Mouse (Mus musculus): ENCODE data around the gene Speg. TPM values are rescaled to one million over a fixed set of nuclear protein-coding genes. Genes with fewer than 3 reads are reported as not detected.

Gene Speg
- polyA plus RNA-seq (2015; fragmentation: Nextera tagmentation; extraction: Ambion mirVana), result 20.7 and 21.3 TPM in 2 replicates

DNA sequence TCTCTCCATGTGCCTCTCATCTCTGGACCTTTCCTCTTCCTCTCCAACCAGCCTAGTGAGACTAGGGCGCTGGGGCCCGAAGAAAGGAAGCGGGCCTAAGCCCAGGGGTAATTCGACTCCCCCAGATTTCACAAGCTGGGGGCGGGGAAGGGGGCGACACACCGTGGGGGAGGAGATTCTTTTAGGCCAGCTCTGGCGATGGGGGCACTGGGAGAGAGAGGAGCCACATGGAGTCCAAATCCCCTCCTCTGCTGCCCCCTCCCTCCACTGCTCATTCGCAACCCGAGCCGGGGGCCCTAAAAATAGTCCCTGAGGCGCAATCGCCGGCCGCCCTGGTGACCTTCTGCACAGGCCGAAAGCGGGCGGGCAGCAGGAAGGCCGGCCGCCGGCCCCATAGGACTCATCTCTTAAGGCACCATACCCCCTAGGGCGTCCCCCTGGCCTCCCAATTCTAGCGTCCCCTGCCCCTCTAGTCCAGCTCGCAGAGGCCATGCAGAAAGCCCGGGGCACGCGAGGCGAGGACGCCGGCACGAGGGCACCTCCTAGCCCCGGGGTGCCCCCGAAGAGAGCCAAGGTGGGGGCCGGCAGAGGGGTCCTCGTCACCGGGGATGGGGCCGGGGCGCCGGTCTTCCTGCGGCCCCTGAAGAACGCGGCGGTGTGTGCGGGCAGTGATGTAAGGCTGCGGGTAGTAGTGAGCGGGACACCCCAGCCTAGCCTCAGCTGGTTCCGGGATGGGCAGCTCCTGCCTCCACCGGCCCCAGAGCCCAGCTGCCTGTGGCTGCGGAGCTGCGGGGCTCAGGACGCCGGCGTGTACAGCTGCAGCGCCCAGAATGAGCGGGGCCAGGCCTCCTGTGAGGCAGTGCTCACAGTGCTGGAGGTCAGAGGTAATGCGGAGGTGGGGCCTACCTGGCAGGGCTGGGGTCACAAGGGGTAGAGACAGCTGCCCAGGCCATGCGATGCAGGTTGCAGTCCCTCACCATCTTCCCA, at the start of gene Speg:
TSS of gene Speg (plus strand) at position 348 of the 987 bp plus-strand sequence.
- Histone ChIP-seq H3K4me1 (peaks cover 22% of the 10 kb centered on the region), H3K9me3 (no peaks in the 10 kb centered on the region), H3K36me3 (no peaks in the 10 kb centered on the region), H3K27ac (no peak within 1 kb of the TSS), H3K9ac (peak within 1 kb of the TSS; percentile 67), H3K27me3 (peaks cover 29% of the 10 kb centered on the region; the same call in 1 of the 2 replicates), H3K4me3 (peak within 1 kb of the TSS; percentile 40), H3K4me2 (replicated peaks) (peak within 1 kb of the TSS; percentile 78)
- 5% methylated on average over 57 of the region's 57 CpGs for WGBS
- ATAC-seq (ENCODE audit: low FRiP score, low read depth), result peak; percentile 50

DNA sequence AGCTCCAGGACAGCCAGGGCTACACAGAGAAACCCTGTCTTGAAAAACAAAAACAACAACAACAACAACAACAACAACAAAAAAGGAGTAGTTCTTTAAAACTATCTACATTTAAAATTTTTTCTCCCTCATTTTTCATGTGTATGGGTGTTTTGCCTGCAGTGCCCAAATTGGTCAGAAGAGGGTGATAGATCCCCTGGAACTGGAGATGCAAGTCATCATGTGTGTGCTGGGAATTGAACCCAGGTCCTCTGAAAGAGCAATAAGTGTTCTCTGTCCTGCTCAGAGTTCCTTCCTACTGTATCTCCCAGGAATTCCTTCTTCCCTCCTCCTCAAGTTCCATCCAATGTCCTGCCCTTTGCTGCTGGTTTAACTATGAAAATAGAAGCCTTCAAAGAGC, 47.6 kb upstream of the Speg start:
- H3K4me2 ChIP-seq (replicated peaks), result no peak overlapping the region
- H3K27ac ChIP-seq, result no peak overlapping the region
- H3K27me3 ChIP-seq, result no peaks in the 10 kb centered on the region
- H3K4me3 ChIP-seq, result no peak overlapping the region
- no peaks in the 10 kb centered on the region for H3K36me3 ChIP-seq
- ATAC-seq (ENCODE audit: low FRiP score, low read depth), result no peak
- H3K4me1 ChIP-seq, result no peaks in the 10 kb centered on the region
- 0 out of 2 replicates have a peak, but pooled peaks cover 6% of the 10 kb centered on the region for H3K9me3 ChIP-seq
- H3K9ac ChIP-seq, result no peak overlapping the region

DNA sequence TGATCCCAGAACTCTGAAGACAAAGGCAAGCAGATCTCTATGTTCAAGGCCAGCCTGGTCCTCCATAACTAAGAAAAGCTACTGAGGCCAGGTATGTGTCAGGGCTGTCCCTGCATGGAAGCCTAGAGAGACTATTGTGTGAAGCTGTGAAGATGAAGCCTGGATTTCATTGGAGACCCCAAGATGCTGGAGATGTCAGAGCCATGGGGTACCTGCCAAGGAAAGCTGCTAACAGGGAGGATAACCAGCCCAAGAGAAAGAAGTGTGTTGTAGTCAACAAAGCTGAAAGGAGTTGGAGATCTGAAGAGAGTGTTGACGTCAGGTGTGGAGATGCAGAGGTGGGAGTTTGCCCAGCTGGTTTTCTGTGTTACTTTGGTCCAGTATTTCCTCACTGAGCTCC, 43.8 kb upstream of the Speg start:
- Histone ChIP-seq H3K4me3 (no peak overlapping the region), H3K9ac (no peak overlapping the region), H3K9me3 (0 out of 2 replicates have a peak, but pooled peaks cover 6% of the 10 kb centered on the region), H3K27ac (no peak overlapping the region), H3K4me2 (replicated peaks) (no peak overlapping the region), H3K36me3 (no peaks in the 10 kb centered on the region), H3K4me1 (no peaks in the 10 kb centered on the region), H3K27me3 (no peaks in the 10 kb centered on the region)
- 81% methylated on average over 1 of the region's 1 CpGs for WGBS
- no peak for ATAC-seq (ENCODE audit: low FRiP score, low read depth)

DNA sequence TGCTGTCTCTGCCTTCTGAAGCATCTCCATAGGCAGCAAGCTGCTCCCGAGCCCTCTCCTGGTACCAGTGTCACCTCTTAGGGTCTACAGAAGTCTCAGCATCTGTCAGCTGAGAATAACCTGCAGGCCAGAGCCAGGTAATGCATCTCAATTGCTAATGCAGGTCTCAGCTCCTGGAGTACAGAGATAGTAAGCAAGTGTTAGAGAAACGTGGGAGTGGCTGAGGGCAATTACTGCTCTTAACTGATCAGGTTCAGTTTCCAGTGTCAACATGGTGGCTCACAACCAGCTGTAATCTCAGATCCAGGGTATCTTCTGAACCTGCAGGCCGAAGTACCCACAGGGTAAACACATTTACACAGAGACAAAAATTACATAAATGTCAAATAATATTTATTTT, 38.6 kb upstream of the Speg start:
- 44% methylated on average over 3 of the region's 3 CpGs for WGBS

DNA sequence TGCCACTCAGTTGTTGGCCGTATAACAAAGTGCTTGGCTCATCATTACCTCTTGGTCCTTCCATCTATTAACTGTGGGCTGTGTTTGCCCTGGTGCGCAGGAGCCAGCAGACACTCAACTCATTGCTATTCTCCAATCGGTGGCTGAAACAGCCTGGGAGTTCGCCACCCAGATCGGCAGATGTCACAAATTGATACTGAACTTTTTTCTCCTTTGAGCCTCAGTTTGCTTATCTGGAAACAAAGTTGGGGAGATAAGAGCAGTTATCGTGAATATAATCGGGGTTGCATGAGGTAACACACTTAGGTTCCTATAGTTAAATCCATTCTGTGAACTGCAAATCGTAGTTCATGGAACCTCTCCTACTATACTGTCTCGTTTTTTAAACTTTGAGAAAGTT, 38.0 kb upstream of the Speg start:
- 55% methylated on average over 9 of the region's 9 CpGs for WGBS

More for the DNA sequence above, 38.6 kb upstream of the Speg start:
- Histone ChIP-seq H3K4me2 (replicated peaks) (no peak overlapping the region), H3K9ac (no peak overlapping the region), H3K27me3 (no peaks in the 10 kb centered on the region), H3K4me1 (peaks cover 32% of the 10 kb centered on the region), H3K9me3 (no peaks in the 10 kb centered on the region), H3K4me3 (no peak overlapping the region), H3K36me3 (no peaks in the 10 kb centered on the region), H3K27ac (no peak overlapping the region)
- no peak for ATAC-seq (ENCODE audit: low FRiP score, low read depth)

DNA sequence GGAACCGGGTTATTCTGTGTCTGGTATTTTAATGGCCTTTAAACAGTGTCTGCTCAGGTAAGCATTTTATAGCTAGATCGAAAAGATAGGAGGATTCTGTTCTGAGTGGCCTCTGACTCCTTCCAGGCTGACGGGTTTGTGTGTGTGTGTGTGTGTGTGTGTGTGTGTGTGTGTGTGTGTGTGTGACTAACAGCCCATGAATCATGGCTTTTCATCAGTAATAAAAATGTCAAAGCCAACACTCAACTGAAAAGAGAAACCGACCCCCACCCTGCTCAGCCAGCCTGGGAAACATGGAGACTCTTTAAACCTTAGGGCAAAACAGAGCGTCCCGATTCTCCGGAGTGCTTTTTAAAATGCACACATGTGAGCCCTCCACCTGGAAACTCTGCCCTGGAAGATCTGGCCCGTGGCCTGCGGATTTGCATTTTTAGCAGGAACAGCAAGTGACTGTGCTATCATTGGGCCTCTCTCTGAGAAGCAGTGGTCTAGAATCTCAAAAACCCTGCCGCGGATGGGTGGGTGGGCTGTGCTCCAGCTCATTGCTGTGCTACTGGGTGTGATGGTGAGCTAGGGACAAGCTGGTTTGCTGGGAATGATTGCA, 36.9 kb upstream of the Speg start:
- no peaks in the 10 kb centered on the region for H3K36me3 ChIP-seq
- H3K9ac ChIP-seq, result peak overlapping the region; percentile 31; the same call in 1 of the 2 replicates
- peaks cover 32% of the 10 kb centered on the region for H3K4me1 ChIP-seq
- no peak overlapping the region for H3K4me3 ChIP-seq
- peak overlapping the region; percentile 42 for H3K4me2 ChIP-seq (replicated peaks)
- no peaks in the 10 kb centered on the region for H3K9me3 ChIP-seq
- no peaks in the 10 kb centered on the region for H3K27me3 ChIP-seq
- H3K27ac ChIP-seq, result peak overlapping the region; percentile 81
- ATAC-seq (ENCODE audit: low FRiP score, low read depth), result peak; percentile 41; the same call in 1 of the 2 replicates
- WGBS, result 3% methylated on average over 11 of the region's 11 CpGs

More for the DNA sequence above, 38.0 kb upstream of the Speg start:
- no peak for ATAC-seq (ENCODE audit: low FRiP score, low read depth)
- H3K27me3 ChIP-seq, result no peaks in the 10 kb centered on the region
- H3K9me3 ChIP-seq, result no peaks in the 10 kb centered on the region
- H3K9ac ChIP-seq, result no peak overlapping the region
- no peak overlapping the region for H3K4me2 ChIP-seq (replicated peaks)
- peaks cover 32% of the 10 kb centered on the region for H3K4me1 ChIP-seq
- no peak overlapping the region for H3K4me3 ChIP-seq
- H3K27ac ChIP-seq, result no peak overlapping the region; the same call in 1 of the 2 replicates
- no peaks in the 10 kb centered on the region for H3K36me3 ChIP-seq

DNA sequence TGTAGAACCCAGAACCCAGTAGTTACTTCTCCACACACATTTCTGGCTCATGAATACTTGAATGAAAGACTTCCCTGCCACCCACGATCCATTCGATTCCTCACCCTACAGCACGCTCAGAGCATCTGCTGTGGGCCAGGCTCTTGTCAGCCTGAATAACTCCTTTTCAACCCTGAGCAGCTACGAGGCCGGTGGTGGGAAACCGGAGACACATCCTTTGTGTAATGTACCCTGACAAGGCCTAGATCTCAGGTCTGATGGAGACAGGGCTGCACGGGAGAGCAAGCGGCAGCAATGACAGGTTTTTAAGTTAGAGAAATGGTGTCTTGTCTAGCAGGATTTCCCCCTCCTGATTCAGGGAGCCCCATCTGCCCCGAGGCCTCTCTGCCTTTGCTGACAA, 35.8 kb upstream of the Speg start:
- Histone ChIP-seq H3K4me2 (replicated peaks) (peak overlapping the region; percentile 19), H3K9ac (peak overlapping the region; percentile 36; the same call in 1 of the 2 replicates), H3K9me3 (no peaks in the 10 kb centered on the region), H3K27me3 (0 out of 2 replicates have a peak, but pooled peaks cover under 1% of the 10 kb centered on the region), H3K27ac (peak overlapping the region; percentile 79), H3K4me1 (peaks cover 41% of the 10 kb centered on the region), H3K4me3 (no peak overlapping the region), H3K36me3 (no peaks in the 10 kb centered on the region)
- WGBS, result 32% methylated on average over 9 of the region's 9 CpGs
- no peak for ATAC-seq (ENCODE audit: low FRiP score, low read depth)

DNA sequence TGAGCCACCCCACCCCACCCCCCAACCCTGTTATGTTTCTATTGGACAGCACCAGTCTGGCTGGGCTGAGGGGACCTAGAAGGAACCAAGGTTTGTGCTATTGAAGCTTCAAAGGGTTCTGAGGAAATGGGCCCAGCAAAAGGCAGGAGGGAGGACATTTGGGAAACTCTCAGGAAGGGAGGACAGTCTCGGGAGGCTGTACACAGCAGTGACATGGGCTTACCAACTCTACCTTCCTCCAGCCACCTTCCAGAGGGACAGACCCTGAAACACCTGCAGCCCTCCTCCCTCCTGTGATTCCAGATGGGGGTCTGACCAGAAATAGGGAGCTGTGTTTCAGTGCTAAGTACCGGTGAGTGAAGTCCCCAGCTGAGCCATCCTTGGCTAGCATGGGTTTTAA, 34.6 kb upstream of the Speg start:
- WGBS, result 77% methylated on average over 2 of the region's 2 CpGs
- no peak for ATAC-seq (ENCODE audit: low FRiP score, low read depth)
- H3K4me1 ChIP-seq, result peaks cover 53% of the 10 kb centered on the region
- no peak overlapping the region for H3K9ac ChIP-seq
- no peak overlapping the region for H3K27ac ChIP-seq
- H3K4me3 ChIP-seq, result no peak overlapping the region
- no peaks in the 10 kb centered on the region for H3K36me3 ChIP-seq
- H3K9me3 ChIP-seq, result no peaks in the 10 kb centered on the region
- H3K27me3 ChIP-seq, result peaks cover 10% of the 10 kb centered on the region; the same call in 1 of the 2 replicates
- no peak overlapping the region for H3K4me2 ChIP-seq (replicated peaks)

DNA sequence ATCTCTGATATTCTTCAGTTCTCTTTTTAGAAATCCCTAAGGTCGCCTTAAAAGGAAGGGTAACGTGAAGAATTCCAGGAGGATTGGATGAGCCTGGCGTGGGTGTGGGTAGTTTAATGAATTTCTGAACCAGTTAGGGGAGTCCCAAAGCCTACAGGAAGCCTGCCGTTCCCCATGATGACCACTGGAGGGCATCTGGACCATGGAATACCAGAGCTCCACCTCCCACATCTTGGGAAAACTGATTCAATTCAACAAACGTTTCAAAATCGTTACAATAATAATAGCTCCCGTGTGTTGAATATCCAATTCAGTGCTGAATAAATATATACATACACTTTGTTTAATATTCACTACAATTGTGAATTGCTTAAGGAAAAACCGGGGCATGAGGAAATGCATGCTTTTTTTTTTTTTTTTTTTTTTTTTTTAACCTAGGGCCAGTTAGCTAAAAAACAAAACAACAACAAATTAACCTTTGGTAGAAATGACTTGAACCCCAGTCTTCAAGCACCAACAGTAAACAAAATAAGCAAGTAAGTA, 32.2 kb upstream of the Speg start:
- under 1% methylated on average over 8 of the region's 8 CpGs for WGBS
- Histone ChIP-seq H3K4me2 (replicated peaks) (no peak overlapping the region), H3K36me3 (no peaks in the 10 kb centered on the region), H3K4me1 (peaks cover 47% of the 10 kb centered on the region), H3K9ac (no peak overlapping the region), H3K4me3 (no peak overlapping the region), H3K27me3 (peaks cover 10% of the 10 kb centered on the region; the same call in 1 of the 2 replicates), H3K27ac (no peak overlapping the region), H3K9me3 (no peaks in the 10 kb centered on the region)
- ATAC-seq (ENCODE audit: low FRiP score, low read depth), result no peak

DNA sequence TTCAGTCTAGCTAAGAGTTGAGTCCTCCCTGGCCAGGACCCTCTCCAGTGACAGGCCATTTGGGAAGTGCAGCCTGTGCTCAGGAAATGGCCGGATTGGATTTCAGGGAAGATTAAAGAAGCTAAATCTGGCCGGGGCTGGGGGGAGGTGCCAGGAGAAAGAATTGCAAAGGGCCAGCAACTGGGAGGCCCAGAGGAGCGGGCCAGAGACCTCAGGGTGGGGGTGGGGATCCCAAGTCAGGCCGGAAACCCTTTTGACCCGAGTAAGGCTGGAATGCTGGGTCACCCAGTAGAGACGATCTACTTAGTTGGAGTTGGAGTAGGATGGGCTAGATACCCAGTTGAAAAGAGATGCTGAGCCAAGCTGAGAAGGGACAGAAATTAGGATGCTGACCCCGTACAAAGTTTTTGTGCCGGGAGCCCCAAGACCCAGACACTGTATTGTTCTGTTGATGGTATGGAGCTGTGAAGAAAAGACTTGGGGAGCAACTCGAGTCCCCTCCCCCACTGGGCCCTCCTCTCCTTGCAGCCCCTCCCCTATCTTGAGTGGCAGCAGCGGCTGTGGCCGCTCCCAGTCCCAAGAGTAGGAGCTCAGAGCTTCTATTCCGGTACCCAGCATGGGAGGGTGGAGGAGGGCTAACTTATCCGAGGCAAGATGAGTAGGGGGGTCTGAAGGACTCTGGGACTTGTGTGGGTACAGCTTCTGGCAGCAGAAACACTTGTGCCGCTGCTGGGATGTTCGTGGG, 30.6 kb upstream of the Speg start:
- Histone ChIP-seq H3K4me2 (replicated peaks) (peak overlapping the region; percentile 27; the same call in 1 of the 2 replicates), H3K4me1 (peaks cover 39% of the 10 kb centered on the region), H3K9me3 (no peaks in the 10 kb centered on the region), H3K27ac (peak overlapping the region; percentile 22; the same call in 1 of the 2 replicates), H3K36me3 (no peaks in the 10 kb centered on the region), H3K4me3 (no peak overlapping the region), H3K9ac (no peak overlapping the region), H3K27me3 (peaks cover 10% of the 10 kb centered on the region; the same call in 1 of the 2 replicates)
- 9% methylated on average over 15 of the region's 15 CpGs for WGBS
- peak; percentile 78 for ATAC-seq (ENCODE audit: low FRiP score, low read depth)

All from limb, embryonic 13.5 days (tissue).